Mouse (Mus musculus): Measurements from ENCODE around the gene Taf8. TPM values are rescaled to one million over a fixed set of nuclear protein-coding genes. Genes with fewer than 3 reads are reported as not detected.

Gene Taf8
- 88.3 TPM for total RNA-seq (2023)

DNA sequence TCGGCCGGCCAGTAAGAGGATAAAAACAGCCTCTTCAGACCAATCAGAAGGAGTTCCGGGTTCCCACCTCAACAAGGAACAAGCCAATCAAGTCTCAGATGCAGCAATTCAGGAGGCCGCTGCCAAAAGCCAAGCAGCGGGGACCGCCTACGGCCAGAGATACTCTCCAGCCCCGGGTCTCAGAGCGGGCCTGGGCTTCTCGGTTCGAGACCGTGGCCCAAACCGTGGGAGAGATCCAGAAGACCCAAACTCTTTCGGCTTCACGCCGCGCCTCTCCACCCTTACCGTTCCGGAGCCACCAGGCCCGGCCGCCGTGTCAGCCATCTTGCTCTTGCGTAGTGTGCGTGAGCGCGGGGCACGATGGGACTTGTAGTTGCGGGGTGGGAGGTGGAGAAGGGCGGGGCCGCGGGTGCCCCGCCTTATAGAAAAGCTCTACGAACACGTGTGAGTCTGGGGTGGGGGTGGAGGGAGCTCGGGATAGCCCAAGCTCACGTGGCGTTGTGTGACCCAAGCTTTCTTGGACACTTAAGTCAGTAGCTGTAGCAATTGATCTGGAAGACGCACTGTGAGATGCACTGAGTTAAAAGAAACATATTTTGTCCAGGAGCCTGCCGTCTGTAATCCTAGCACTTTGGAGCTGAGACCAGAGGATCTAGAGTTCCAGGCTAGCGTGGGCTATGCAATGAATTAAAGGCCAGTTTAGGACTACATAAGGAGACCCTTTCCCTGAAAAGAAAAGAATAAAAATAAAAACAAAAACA lies at the start of gene Taf8:
Taf8 (minus strand) TSS at position 347 of the 761 bp plus-strand sequence.

DNA sequence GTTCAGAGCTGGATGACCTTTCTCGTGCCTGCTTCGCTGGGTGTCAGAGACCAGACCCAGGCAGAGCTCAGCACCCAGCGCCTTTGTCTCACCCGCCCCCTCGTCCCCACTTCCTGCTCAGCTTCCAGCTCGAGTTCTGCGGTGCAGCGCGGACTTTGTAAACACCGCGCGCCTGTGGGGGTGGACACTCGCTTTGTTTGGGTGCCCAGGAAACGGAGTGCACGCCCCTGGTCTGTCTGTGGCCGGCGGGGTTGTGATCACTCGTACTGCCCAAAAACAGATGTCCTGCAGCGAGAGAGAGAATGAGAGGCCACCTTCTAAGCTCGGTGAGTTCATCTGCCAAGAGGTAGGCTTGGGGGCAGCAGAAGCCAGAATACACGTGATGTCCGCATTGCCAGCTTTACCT lies 2.9 kb upstream of the Taf8 start, which contains the start of gene Ccnd3:
Ccnd3 (plus strand) TSS at position 111 of the 406 bp plus-strand sequence.

DNA sequence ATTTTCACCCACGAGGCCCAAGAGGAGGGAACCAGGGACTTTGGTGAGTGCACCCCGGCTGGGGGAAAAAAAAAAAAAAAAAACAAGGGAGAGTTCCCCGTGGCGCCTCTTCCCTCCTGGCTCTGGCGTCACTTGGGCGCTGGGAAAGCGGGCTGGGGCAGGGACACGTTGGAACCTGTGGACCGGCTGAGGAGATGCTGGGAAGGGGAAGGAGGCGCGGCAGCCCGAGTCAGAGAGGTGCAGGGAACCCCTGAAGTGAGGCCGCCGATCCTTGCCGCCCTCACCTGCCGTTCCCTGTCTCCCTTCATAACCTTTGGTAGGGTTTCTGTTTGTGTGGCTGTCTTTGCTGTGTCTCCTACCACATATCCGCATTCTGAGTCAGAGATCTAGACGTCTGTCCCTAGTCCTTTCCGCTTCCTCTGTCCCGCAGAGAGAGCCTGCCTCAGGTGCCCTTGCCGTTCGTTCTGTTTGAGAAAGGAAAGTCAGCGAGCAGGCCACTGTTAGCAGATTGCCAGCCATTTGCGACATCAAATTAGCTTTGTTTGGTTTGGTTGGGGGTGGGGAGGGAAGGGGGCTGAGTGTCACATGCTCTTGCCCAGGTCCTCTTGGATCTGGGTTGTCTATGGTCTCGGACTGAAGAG lies 65.1 kb downstream of the Taf8 start, which contains the start of gene 1700001C19Rik:
1700001C19Rik (minus strand) TSS at position 470 of the 641 bp plus-strand sequence.

DNA sequence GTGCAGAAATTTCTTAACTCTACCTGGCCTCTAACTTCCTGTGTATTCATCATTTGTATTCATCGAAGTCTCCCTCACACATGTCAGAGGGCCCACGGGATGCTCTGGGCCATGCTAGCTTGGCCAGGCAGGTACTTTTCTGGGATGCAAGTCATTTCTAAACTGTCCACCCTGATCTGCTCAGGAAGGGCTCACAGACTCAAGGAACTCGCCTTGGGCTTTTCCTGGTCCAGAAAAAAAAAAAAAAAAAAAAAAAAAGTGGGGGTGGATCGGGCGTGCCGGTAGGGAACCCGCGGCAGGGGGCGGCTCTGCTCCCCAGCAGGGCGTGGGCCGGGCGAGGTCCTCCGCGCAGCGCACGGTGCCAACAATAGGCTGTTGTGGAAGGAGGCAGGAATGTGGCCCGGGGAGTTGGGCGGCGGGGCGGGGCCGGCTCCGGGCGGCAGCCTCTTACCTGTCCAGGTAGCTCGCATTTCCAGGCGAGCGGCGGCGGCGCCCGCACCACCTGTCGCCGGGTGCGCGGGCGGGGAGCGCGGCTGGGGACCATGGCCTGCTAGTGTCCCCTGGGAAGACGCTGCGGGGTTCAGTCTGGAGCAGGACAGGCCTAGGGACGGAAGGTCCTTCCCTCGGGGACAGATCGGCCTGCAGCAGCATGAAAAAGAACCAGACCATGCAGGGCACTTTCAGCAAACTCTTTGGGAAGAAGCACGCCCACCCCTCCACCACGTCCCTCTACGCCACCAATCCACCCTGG lies 65.8 kb downstream of the Taf8 start, which contains the start of gene AI661453:
AI661453 (plus strand) TSS at position 460 of the 751 bp plus-strand sequence.

Other genes starting within 250 kb of the Taf8 start
- 25.4 TPM for gene Mrps10, start 133.4 kb downstream of the Taf8 start, total RNA-seq (2023)
- 3.5 TPM for gene Guca1b, start 116.9 kb downstream of the Taf8 start, total RNA-seq (2023)
- gene Guca1a, start 101.7 kb downstream of the Taf8 start, total RNA-seq (2023) = not detected
- gene AI661453, start 65.7 kb downstream of the Taf8 start, total RNA-seq (2023) = not detected
- gene 1700001C19Rik, start 64.9 kb downstream of the Taf8 start, total RNA-seq (2023) = not detected
- gene Ccnd3, start 2.8 kb upstream of the Taf8 start, total RNA-seq (2023) = 419 TPM
- gene Bysl, start 109.2 kb upstream of the Taf8 start, total RNA-seq (2023) = 14.7 TPM
- 66.3 TPM for gene Med20, start 109.3 kb upstream of the Taf8 start, total RNA-seq (2023)
- gene Gm20517, start 109.3 kb upstream of the Taf8 start, total RNA-seq (2023) = 9.8 TPM
- gene Usp49, start 128.4 kb upstream of the Taf8 start, total RNA-seq (2023) = 13.2 TPM
- 125 TPM for gene Tomm6, start 186.1 kb upstream of the Taf8 start, total RNA-seq (2023)
- gene Frs3, start 186.7 kb upstream of the Taf8 start, total RNA-seq (2023) = 3.5 TPM
- not detected for gene Gm21981, start 192.2 kb upstream of the Taf8 start, total RNA-seq (2023)
- gene Prickle4, start 192.4 kb upstream of the Taf8 start, total RNA-seq (2023) = not detected
- not detected for gene Pgc, start 224.6 kb upstream of the Taf8 start, total RNA-seq (2023)
- gene Tfeb, start 234.7 kb upstream of the Taf8 start, total RNA-seq (2023) = 37.5 TPM

All from CD4-positive naive resting alpha-beta T cell, adult 76 days (primary cell).